In the genomic region with DNA sequence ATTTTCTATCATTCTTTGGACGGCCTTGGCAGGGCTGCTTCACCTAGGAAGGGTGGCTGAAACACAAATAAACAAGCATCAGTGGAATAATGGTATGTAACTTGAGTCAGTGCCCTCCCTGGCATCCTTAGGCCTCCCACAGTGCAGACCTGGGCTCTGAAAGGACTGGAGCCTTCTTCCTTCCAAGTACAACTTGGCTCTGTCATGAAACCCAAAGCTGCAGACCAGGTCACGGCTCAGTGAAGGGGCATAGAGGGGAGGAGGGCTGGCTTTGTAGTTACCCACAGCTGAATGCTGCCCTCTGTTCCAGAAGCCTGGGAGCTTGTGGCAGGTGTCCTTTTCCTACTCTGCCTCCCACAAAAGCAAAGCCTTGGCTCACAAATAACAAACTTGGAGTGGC, we compare ENCODE assay signal across 14 mouse cellular contexts. TPM values are rescaled to one million over a fixed set of nuclear protein-coding genes. Genes with fewer than 3 reads are reported as not detected.
DNase-seq lines count a peak whose midpoint lies in the region; TF ChIP-seq lines count a peak whose summit lies in the region.
"Had no signal": no experiment of that assay in that cellular context is flagged by ENCODE, and none has a peak within 500 bp of the region (broad histone marks: within the 10 kb centered on the region; RNA-seq: fewer than 3 reads in every experiment).

No protein-coding gene starts in this region.

- peak; percentile 20 to 43 for DNase-seq in cerebellum, postnatal 25 days
- no peak for DNase-seq in cerebellum, postnatal 36 days
- no peak for DNase-seq in layer of hippocampus, adult 2 months (ENCODE audit: low spot score in 2 of 2)
- no peak for DNase-seq in layer of hippocampus, postnatal 25 days (ENCODE audit: extremely low spot score in 1 of 2, low spot score in 1 of 2)
- peak; percentile 9 to 48 for DNase-seq in urinary bladder, postnatal 4 days (ENCODE audit: low spot score in 2 of 2)
- DNase-seq in urinary bladder, postnatal 25 days (ENCODE audit: low spot score): no peak
- DNase-seq in kidney, postnatal 4 days: peak; percentile 57 to 71
- no peak for DNase-seq in adrenal gland, postnatal 14 days
- DNase-seq: cerebellum, adult 8-10 months; gastrocnemius, postnatal 10 days; heart, postnatal 36 days; lung, adult 2 months had no signal

- H3K27ac ChIP-seq in layer of hippocampus, adult 2 months: peak overlapping the region; percentile 72
- H3K27ac ChIP-seq: left cerebral cortex, adult 2 months had no signal

- no peak for TF ChIP-seq CTCF in layer of hippocampus, adult 2 months (conservative IDR thresholded peaks at IDR 0.05)

- H3K4me3 ChIP-seq in layer of hippocampus, adult 2 months: no peak overlapping the region
- H3K4me3 ChIP-seq: left cerebral cortex, adult 2 months had no signal

RNA-seq across cellular contexts. Expression of gene Cpd, which starts 2.8 kb away (rescaled TPM):
- 10 to 100 TPM; 60.0 to 62.3 TPM for total RNA-seq in layer of hippocampus, adult 2 months (2021)
- 10 to 100 TPM; 57.7 to 62.8 TPM for total RNA-seq in layer of hippocampus, postnatal 25 days (2021)
- 43.5 and 45.8 TPM in 2 replicates for total RNA-seq in adrenal gland, postnatal 14 days (2021)

RNA-seq across cellular contexts. Expression of gene Tmigd1, which starts 52.4 kb away (rescaled TPM):
- not detected for total RNA-seq in layer of hippocampus, adult 2 months (2021)
- not detected for total RNA-seq in layer of hippocampus, postnatal 25 days (2021)
- 0.78 and 1.3 TPM in 2 replicates for total RNA-seq in adrenal gland, postnatal 14 days (2021)
- total RNA-seq: left cerebral cortex, adult 2 months; megakaryocyte progenitor cell, adult 5-6 weeks had no signal

Comparison
In these comparisons a context has a peak if more than half of its experiments do, and no peak if none do; other contexts are left out.
1. DNase-seq: peak in cerebellum, postnatal 25 days (2 of 2), urinary bladder, postnatal 4 days (2 of 2) and kidney, postnatal 4 days (2 of 2); none in cerebellum, postnatal 36 days (0 of 2), layer of hippocampus, adult 2 months (0 of 2), layer of hippocampus, postnatal 25 days (0 of 2), urinary bladder, postnatal 25 days (single experiment) and adrenal gland, postnatal 14 days (single experiment).